ENCODE assay signal across 8 mouse cellular contexts in genomic region chrX:50600262-50600661, GRCm38 (mm10).
DNase-seq lines count a peak whose midpoint lies in the region; ATAC-seq and TF ChIP-seq lines count a peak whose summit lies in the region.
"Not testable (repeated sequence)": the region's sequence is repeated elsewhere in the genome, so short reads cannot be mapped to it uniquely, and the experiment has no call there.

No protein-coding gene starts in this region.

- whole genome bisulfite sequencing in hindbrain, embryonic 13.5 days: 58% methylated on average over 3 of the region's 3 CpGs
- WGBS in lung, embryonic 15.5 days: 53% methylated on average over 3 of the region's 3 CpGs
- 69% methylated on average over 3 of the region's 3 CpGs for WGBS in stomach, postnatal 0 days

- H3K9me3 ChIP-seq in hindbrain, embryonic 13.5 days; lung, embryonic 15.5 days; stomach, postnatal 0 days (ENCODE audit: control insufficient read depth, low read length): not testable (repeated sequence)

- peak overlapping the region; percentile 87 for H3K27ac ChIP-seq in gastrocnemius, adult 2 months
- peak overlapping the region; percentile 62; the same call in 1 of the 2 replicates for H3K27ac ChIP-seq in hindbrain, embryonic 13.5 days
- 0 out of 2 replicates have a peak overlapping the region, but pooled peaks have one; percentile 33 for H3K27ac ChIP-seq in lung, embryonic 15.5 days
- H3K27ac ChIP-seq in stomach, postnatal 0 days (replicated peaks): not testable (repeated sequence)

- DNase-seq in MN1 (ENCODE audit: low spot score): peak; percentile 83
- peak; percentile 54 for DNase-seq in embryo, embryonic 11.5 days (ENCODE audit: low read depth, low spot score)
- not testable (repeated sequence) for DNase-seq in gastrocnemius, adult 2 months
- DNase-seq in layer of hippocampus, postnatal 25 days (ENCODE audit: extremely low spot score in 1 of 2, low spot score in 1 of 2): peak; percentile 70 to 83
- peak; percentile 26 for DNase-seq in neural tube, embryonic 10.5 days (ENCODE audit: extremely low spot score, low spot score)
- peak; percentile 42 for DNase-seq in stomach, postnatal 0 days (ENCODE audit: low spot score)

- not testable (repeated sequence) for H3K9ac ChIP-seq in hindbrain, embryonic 13.5 days; lung, embryonic 15.5 days; stomach, postnatal 0 days (ENCODE audit: low read length)

- TF ChIP-seq EP300 in stomach, postnatal 0 days (optimal IDR thresholded peaks at IDR 0.05): not testable (repeated sequence)

- peaks cover 23% of the 10 kb centered on the region for H3K36me3 ChIP-seq in hindbrain, embryonic 13.5 days
- H3K36me3 ChIP-seq in lung, embryonic 15.5 days; stomach, postnatal 0 days (ENCODE audit: control insufficient read depth, insufficient read depth, low read length): not testable (repeated sequence)

- TF ChIP-seq CTCF in gastrocnemius, adult 2 months (IDR thresholded peaks at IDR 0.05): peak; percentile 67
- peak; percentile 78 for TF ChIP-seq CTCF in stomach, postnatal 0 days (IDR thresholded peaks at IDR 0.05; ENCODE audit: low read depth)

- 0 out of 2 replicates have a peak, but pooled peaks have one; percentile 46 for ATAC-seq in hindbrain, embryonic 13.5 days (ENCODE audit: low FRiP score)
- ATAC-seq in lung, embryonic 15.5 days (ENCODE audit: borderline replicate concordance, extremely low read depth, low FRiP score, low TSS enrichment): peak; percentile 44; the same call in 1 of the 2 replicates
- ATAC-seq in stomach, postnatal 0 days (ENCODE audit: low FRiP score, low TSS enrichment): not testable (repeated sequence)

- H3K4me2 ChIP-seq in hindbrain, embryonic 13.5 days: peak overlapping the region; percentile 35; the same call in 1 of the 2 replicates
- peak overlapping the region; percentile 42 for H3K4me2 ChIP-seq in lung, embryonic 15.5 days
- not testable (repeated sequence) for H3K4me2 ChIP-seq in stomach, postnatal 0 days (replicated peaks; ENCODE audit: low read depth)

- not testable (repeated sequence) for H3K27me3 ChIP-seq in hindbrain, embryonic 13.5 days; lung, embryonic 15.5 days; stomach, postnatal 0 days (ENCODE audit: control insufficient read depth, insufficient read depth, low read length)

- H3K4me3 ChIP-seq in gastrocnemius, adult 2 months: peak overlapping the region; percentile 70
- peak overlapping the region; percentile 26 for H3K4me3 ChIP-seq in hindbrain, embryonic 13.5 days
- H3K4me3 ChIP-seq in lung, embryonic 15.5 days: peak overlapping the region; percentile 25
- 0 out of 2 replicates have a peak overlapping the region, but pooled peaks have one; percentile 23 for H3K4me3 ChIP-seq in stomach, postnatal 0 days (ENCODE audit: low read depth, low read length)

- intact Hi-C loops in gastrocnemius, adult 2 months (cut with DNase I): not testable (repeated sequence)

- H3K4me1 ChIP-seq in hindbrain, embryonic 13.5 days (replicated peaks); lung, embryonic 15.5 days; stomach, postnatal 0 days (replicated peaks; ENCODE audit: control insufficient read depth, insufficient read depth): not testable (repeated sequence)
